Mouse (Mus musculus) heart, embryonic 11.5 days (tissue): ENCODE measurements around the gene Ly6g6f. TPM values are rescaled to one million over a fixed set of nuclear protein-coding genes. Genes with fewer than 3 reads are reported as not detected.

Source experiments
- ATAC-seq: fragments of 200-750 bp; cut with Nextera tagmentation; replicated peaks from 2 replicates; pipeline ENCODE4 v1.8.0; 2017; ENCODE audit warnings: moderate library complexity; ENCODE audit not compliant: insufficient number of reproducible peaks, low FRiP score, low TSS enrichment
- H3K27ac ChIP-seq: fragments of 300-500 bp; sonication (generic); 2 replicates; pipeline ENCODE4 v1.5.1; 2014; ENCODE audit warnings: mild to moderate bottlenecking, low read depth, low read length
- H3K27me3 ChIP-seq: fragments of 300-500 bp; sonication (generic); 2 replicates; pipeline ENCODE4 v1.6.1; 2014; ENCODE audit warnings: mild to moderate bottlenecking, low read length, mixed read lengths; ENCODE audit not compliant: control insufficient read depth, insufficient read depth
- H3K36me3 ChIP-seq: fragments of 300-500 bp; sonication (generic); 2 replicates; pipeline ENCODE4 v1.6.1; 2014; ENCODE audit warnings: mild to moderate bottlenecking, low read length, moderate library complexity, mixed read lengths; ENCODE audit not compliant: control insufficient read depth, insufficient read depth
- H3K4me1 ChIP-seq: fragments of 300-500 bp; sonication (generic); 2 replicates; pipeline ENCODE4 v1.6.1; 2014; ENCODE audit warnings: low read length; ENCODE audit not compliant: control insufficient read depth, insufficient read depth
- H3K4me2 ChIP-seq: fragments of 300-500 bp; sonication (generic); 2 replicates; pipeline ENCODE4 v1.6.1; 2014; ENCODE audit warnings: mild to moderate bottlenecking, moderate library complexity
- H3K4me3 ChIP-seq: fragments of 300-500 bp; sonication (generic); 2 replicates; pipeline ENCODE4 v1.5.1; 2014; ENCODE audit warnings: low read depth, low read length
- H3K9ac ChIP-seq: fragments of 300-500 bp; sonication (generic); 2 replicates; pipeline ENCODE4 v1.6.1; 2014; ENCODE audit warnings: mild to moderate bottlenecking, low read depth, low read length, moderate library complexity
- H3K9me3 ChIP-seq: fragments of 300-500 bp; sonication (generic); replicated peaks from 2 replicates; pipeline ENCODE4 v1.6.1; 2016; ENCODE audit warnings: low read length; ENCODE audit not compliant: control insufficient read depth
- WGBS: fragments of 180-500 bp; shearing (Covaris S2); extraction: QIAGEN DNeasy Blood & Tissue Kit; methylation state at CpG from one replicate; pipeline ENCODE4 v1.1.7; 2014; ENCODE audit not compliant: insufficient replicate concordance; 5-methylcytosine and 5-hydroxymethylcytosine counted together
- polyA plus RNA-seq: library from polyadenylated mRNA; unstranded; fragments of >200 nt; fragmentation: Nextera tagmentation; extraction: Ambion mirVana; gene quantifications from 2 replicates; pipeline ENCODE4 v1.2.1, GENCODE M21; 2014

The Ly6g6f gene
- polyA plus RNA-seq, 1 experiment from 2014 or later: 1.8 TPM

- peak within 1 kb of the TSS; percentile 69 for H3K4me3 ChIP-seq
- peak within 1 kb of the TSS; percentile 97 for H3K9ac ChIP-seq
- WGBS: 2% methylated on average over 67 of the region's 67 CpGs
- ATAC-seq: peak; percentile 97
- H3K4me2 ChIP-seq: peak within 1 kb of the TSS; percentile 84
- peaks cover 9% of the 10 kb centered on the region for H3K4me1 ChIP-seq
- H3K9me3 ChIP-seq: no peaks in the 10 kb centered on the region
- H3K27ac ChIP-seq: peak within 1 kb of the TSS; percentile 96
- no peaks in the 10 kb centered on the region for H3K27me3 ChIP-seq
- peaks cover 13% of the 10 kb centered on the region for H3K36me3 ChIP-seq
Observed at GRCm38 (mm10) chr17:35088825-35089644, 3.6 kb upstream of the Ly6g6f start, which contains the start of gene Abhd16a. Gene Abhd16a, plus strand, starts transcription at chr17:35089263.

- no peak overlapping the region for H3K4me3 ChIP-seq
- no peak for ATAC-seq
- no peak overlapping the region for H3K9ac ChIP-seq
- no peak overlapping the region for H3K4me2 ChIP-seq
- peaks cover 13% of the 10 kb centered on the region for H3K36me3 ChIP-seq
- H3K4me1 ChIP-seq: peaks cover 9% of the 10 kb centered on the region
- WGBS: 48% methylated on average over 2 of the region's 2 CpGs
- no peak overlapping the region for H3K27ac ChIP-seq
- H3K27me3 ChIP-seq: no peaks in the 10 kb centered on the region
- H3K9me3 ChIP-seq: no peaks in the 10 kb centered on the region
Observed at GRCm38 (mm10) chr17:35088151-35088550, 2.7 kb upstream of the Ly6g6f start.

GRCm38 (mm10) chr17:35083929-35084497, 1.4 kb downstream of the Ly6g6f start:
- H3K4me1 ChIP-seq: peaks cover 8% of the 10 kb centered on the region
- no peaks in the 10 kb centered on the region for H3K9me3 ChIP-seq
- no peaks in the 10 kb centered on the region for H3K27me3 ChIP-seq
- no peaks in the 10 kb centered on the region for H3K36me3 ChIP-seq
- no peak overlapping the region for H3K4me3 ChIP-seq
- 57% methylated on average over 3 of the region's 3 CpGs for WGBS
- no peak for ATAC-seq
- H3K9ac ChIP-seq: no peak overlapping the region
- H3K27ac ChIP-seq: no peak overlapping the region
- H3K4me2 ChIP-seq: no peak overlapping the region

GRCm38 (mm10) chr17:35082841-35083576, 2.4 kb downstream of the Ly6g6f start:
- H3K4me2 ChIP-seq: no peak overlapping the region
- 0 out of 2 replicates have a peak overlapping the region, but pooled peaks have one; percentile 16 for H3K9ac ChIP-seq
- 79% methylated on average over 16 of the region's 16 CpGs for WGBS

GRCm38 (mm10) chr17:35080710-35081109, 4.7 kb downstream of the Ly6g6f start:
- peaks cover 19% of the 10 kb centered on the region for H3K4me1 ChIP-seq
- H3K27me3 ChIP-seq: no peaks in the 10 kb centered on the region
- H3K9me3 ChIP-seq: no peaks in the 10 kb centered on the region
- no peak overlapping the region for H3K9ac ChIP-seq
- no peak overlapping the region for H3K4me3 ChIP-seq
- no peaks in the 10 kb centered on the region for H3K36me3 ChIP-seq
- H3K27ac ChIP-seq: no peak overlapping the region
- 88% methylated on average over 4 of the region's 4 CpGs for WGBS
- no peak for ATAC-seq
- H3K4me2 ChIP-seq: no peak overlapping the region

More at GRCm38 (mm10) chr17:35082841-35083576, 2.4 kb downstream of the Ly6g6f start:
- no peak overlapping the region for H3K4me3 ChIP-seq
- peaks cover 11% of the 10 kb centered on the region for H3K4me1 ChIP-seq
- no peaks in the 10 kb centered on the region for H3K9me3 ChIP-seq
- no peak for ATAC-seq
- H3K27me3 ChIP-seq: no peaks in the 10 kb centered on the region
- no peak overlapping the region for H3K27ac ChIP-seq
- H3K36me3 ChIP-seq: no peaks in the 10 kb centered on the region

- Histone ChIP-seq H3K9ac (peak overlapping the region; percentile 17; the same call in 1 of the 2 replicates), H3K4me3 (no peak overlapping the region), H3K9me3 (no peaks in the 10 kb centered on the region), H3K4me1 (peaks cover 19% of the 10 kb centered on the region), H3K4me2 (peak overlapping the region; percentile 55), H3K27me3 (no peaks in the 10 kb centered on the region), H3K36me3 (no peaks in the 10 kb centered on the region), H3K27ac (0 out of 2 replicates have a peak overlapping the region, but pooled peaks have one; percentile 15)
- 34% methylated on average over 6 of the region's 6 CpGs for WGBS
- no peak for ATAC-seq
Observed at GRCm38 (mm10) chr17:35080248-35080647, 5.2 kb downstream of the Ly6g6f start.

- peak overlapping the region; percentile 55 for H3K4me2 ChIP-seq
- 10% methylated on average over 9 of the region's 9 CpGs for WGBS
- no peaks in the 10 kb centered on the region for H3K27me3 ChIP-seq
- H3K36me3 ChIP-seq: no peaks in the 10 kb centered on the region
- H3K4me1 ChIP-seq: peaks cover 19% of the 10 kb centered on the region
- H3K27ac ChIP-seq: 0 out of 2 replicates have a peak overlapping the region, but pooled peaks have one; percentile 15
- 0 out of 2 replicates have a peak, but pooled peaks have one; percentile 40 for ATAC-seq
- no peaks in the 10 kb centered on the region for H3K9me3 ChIP-seq
- 0 out of 2 replicates have a peak overlapping the region, but pooled peaks have one; percentile 12 for H3K4me3 ChIP-seq
- H3K9ac ChIP-seq: peak overlapping the region; percentile 17; the same call in 1 of the 2 replicates
Observed at GRCm38 (mm10) chr17:35079778-35080177, 5.6 kb downstream of the Ly6g6f start.

- Histone ChIP-seq H3K4me3 (peak within 1 kb of the TSS; percentile 32), H3K9me3 (no peaks in the 10 kb centered on the region), H3K9ac (peak within 1 kb of the TSS; percentile 72), H3K36me3 (no peaks in the 10 kb centered on the region), H3K4me1 (peaks cover 19% of the 10 kb centered on the region), H3K27me3 (no peaks in the 10 kb centered on the region), H3K4me2 (peak within 1 kb of the TSS; percentile 67), H3K27ac (peak within 1 kb of the TSS; percentile 35; the same call in 1 of the 2 replicates)
- 0 out of 2 replicates have a peak, but pooled peaks have one; percentile 31 for ATAC-seq
- 16% methylated on average over 14 of the region's 14 CpGs for WGBS
Observed at GRCm38 (mm10) chr17:35077786-35078233, 7.6 kb downstream of the Ly6g6f start, which contains the start of gene Ly6g6d. Gene Ly6g6d, minus strand, starts transcription at chr17:35078065.
